24 mouse cellular contexts compared by ENCODE assay signal in genomic region chr1:166266918-166267317, GRCm38 (mm10). TPM values are rescaled to one million over a fixed set of nuclear protein-coding genes. Genes with fewer than 3 reads are reported as not detected.
DNase-seq lines count a peak whose midpoint lies in the region; ATAC-seq lines count a peak whose summit lies in the region.
"Had no signal": no experiment of that assay in that cellular context is flagged by ENCODE, and none has a peak within 500 bp of the region (broad histone marks: within the 10 kb centered on the region; RNA-seq: fewer than 3 reads in every experiment).

No protein-coding gene starts in this region.

- peak; percentile 44; the same call in 1 of the 2 replicates for ATAC-seq in megakaryocyte progenitor cell, adult 5-6 weeks (replicated peaks; ENCODE audit: poor library complexity)
- ATAC-seq: activated CD4-positive, CD25-positive, alpha-beta regulatory T cell, adult 4 months; forebrain, embryonic 14.5 days; intestine, embryonic 15.5 days had no signal

- DNase-seq in lung, postnatal 25 days (ENCODE audit: low spot score), result peak; percentile 14
- DNase-seq in lung, adult 18-20 months, result no peak
- peak; percentile 65 for DNase-seq in T-cell, adult 2 months (ENCODE audit: low spot score)
- DNase-seq in urinary bladder, postnatal 4 days (ENCODE audit: low spot score in 2 of 2), result no peak
- DNase-seq in ovary, adult 18-20 months (ENCODE audit: low spot score), result no peak
- no peak for DNase-seq in frontal cortex, postnatal 36 days (ENCODE audit: low spot score in 2 of 2)
- DNase-seq: adrenal gland, adult 2 months; adrenal gland, postnatal 36 days; cerebellum, adult 8-10 months; cerebellum, postnatal 25 days; gastrocnemius, adult 2 months; gastrocnemius, postnatal 36 days; heart, postnatal 10 days; kidney, postnatal 10 days; liver; lung, embryonic 14.5 days; lung, postnatal 14 days; right cerebral cortex, postnatal 25 days had no signal

RNA-seq across cellular contexts. Expression of gene Ildr2, which starts 13.0 kb away (rescaled TPM):
- total RNA-seq in megakaryocyte progenitor cell, adult 5-6 weeks (2015), result not detected in 2 replicates
- not detected in 2 replicates for total RNA-seq in megakaryocyte progenitor cell, adult 5-6 weeks (2017)

RNA-seq across cellular contexts. Expression of gene Mael, which starts 28.4 kb away (rescaled TPM):
- total RNA-seq in megakaryocyte progenitor cell, adult 5-6 weeks (2015), result not detected in 2 replicates
- not detected in 2 replicates for total RNA-seq in megakaryocyte progenitor cell, adult 5-6 weeks (2017)
- total RNA-seq: adrenal gland, adult 2 months; adrenal gland, postnatal 36 days; gastrocnemius, adult 2 months; gastrocnemius, postnatal 36 days; heart, adult 8-10 months; heart, postnatal 10 days; left cerebral cortex, postnatal 14 days had no signal

Comparison
In these comparisons a context has a peak if more than half of its experiments do, and no peak if none do; other contexts are left out.
1. DNase-seq: peak in lung, postnatal 25 days (single experiment) and T-cell, adult 2 months (single experiment); none in lung, adult 18-20 months (0 of 2), urinary bladder, postnatal 4 days (0 of 2), ovary, adult 18-20 months (single experiment) and frontal cortex, postnatal 36 days (0 of 2).